Mouse (Mus musculus): ENCODE results near the gene Tbcd.

The Tbcd gene

DNA sequence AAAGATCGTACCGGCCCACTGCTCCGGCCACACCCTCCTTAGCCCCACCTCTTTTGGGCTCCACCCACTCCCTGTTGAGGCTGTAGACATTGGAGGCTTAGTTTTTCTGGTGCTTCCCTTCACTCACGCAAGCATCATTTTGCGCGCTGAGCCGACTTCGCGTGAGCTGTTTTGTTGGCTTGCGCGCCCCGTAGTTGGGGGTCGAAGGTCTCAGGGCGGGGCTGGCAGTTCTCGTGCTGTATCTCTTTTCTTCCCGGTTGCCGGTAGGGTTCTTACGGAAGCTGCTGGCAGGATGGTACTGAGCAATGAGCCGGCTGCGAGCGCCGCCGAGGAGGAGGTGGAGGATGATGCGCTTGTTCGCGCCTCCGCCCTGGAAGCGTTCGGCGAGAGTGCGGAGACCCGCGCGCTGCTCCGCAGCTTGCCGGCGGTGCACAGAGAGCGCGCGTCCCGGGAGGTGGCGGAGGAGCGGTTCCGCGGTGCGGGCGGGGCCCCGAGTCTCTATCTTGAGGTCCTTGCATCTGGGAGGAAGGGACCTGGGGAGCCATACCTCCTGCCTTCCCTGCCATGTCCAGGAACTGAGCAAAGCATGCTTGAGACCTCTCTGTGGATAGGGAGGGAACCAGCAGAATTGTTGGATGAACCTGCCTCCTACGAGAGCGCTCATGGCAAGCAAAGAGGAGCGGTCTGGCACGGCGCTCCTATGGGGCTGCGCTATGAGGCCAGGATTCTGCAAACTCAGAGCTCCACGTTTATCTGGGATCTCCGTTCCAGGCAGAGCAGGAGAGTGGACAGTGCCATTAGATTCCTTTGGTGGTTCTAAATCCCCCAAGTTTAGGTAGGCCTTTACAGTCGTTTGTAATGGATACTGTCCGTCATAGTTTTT is at the start of gene Tbcd:
Gene Tbcd (plus strand): TSS at position 197 of the 883 bp plus-strand sequence.
- DNase-seq (ENCODE audit: low read depth): peak; percentile 93

DNA sequence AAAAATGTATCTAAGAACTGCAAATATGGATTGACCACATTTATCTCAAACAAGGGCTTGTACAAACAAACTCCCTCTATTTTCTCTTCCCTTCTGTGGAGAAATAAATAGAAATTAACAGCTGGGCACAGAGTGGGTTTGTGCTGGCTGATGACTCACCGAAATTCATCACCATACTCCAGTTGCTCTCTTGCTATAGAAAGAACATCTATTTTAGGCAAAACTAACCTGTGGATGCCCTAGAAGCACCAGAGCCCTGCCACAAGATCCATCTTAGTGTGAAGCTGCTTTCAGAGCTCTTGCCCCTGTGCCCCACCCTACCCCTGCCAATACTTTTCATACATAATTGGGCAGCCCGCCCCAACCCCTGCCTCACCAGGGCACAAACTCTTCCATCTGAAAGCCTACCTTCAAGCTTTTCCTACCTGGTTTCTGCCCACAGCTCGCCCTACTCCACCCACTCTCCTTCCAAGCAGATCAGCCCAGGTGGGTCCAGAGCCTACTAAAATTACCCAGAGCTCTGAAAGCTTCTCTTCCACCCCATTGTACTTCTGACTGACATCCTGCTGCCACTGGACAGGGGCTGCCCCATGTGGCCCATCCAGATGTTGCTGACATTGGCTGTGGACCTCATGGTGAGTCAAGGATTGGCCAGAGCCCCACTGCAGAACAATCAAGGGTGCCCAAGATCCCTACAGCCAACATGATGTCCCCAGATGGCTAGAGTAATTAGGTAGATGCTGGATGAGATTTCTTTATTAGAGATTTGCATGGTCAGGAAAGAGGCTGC is 44.2 kb upstream of the Tbcd start:
- DNase-seq (ENCODE audit: low read depth): no peak

DNA sequence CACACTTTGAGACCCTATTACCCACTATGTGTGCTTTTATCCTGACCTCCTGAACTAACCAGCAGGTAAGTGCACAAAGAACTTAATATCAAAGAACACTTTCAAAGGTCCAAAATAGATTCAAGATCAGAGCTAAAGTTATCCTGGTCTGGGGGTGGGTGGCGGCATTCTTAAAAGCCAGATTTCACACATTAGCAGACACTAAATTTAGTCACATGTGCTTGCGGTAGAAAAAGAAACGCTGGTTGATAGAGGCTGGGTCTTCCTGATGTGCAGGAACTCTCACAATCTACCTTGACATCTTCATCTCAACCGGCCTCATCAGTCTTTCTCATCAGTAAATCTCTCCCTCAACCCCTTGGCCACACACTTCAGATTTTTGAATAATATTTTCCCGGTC is 37.0 kb upstream of the Tbcd start:
- DNase-seq (ENCODE audit: low read depth): no peak

DNA sequence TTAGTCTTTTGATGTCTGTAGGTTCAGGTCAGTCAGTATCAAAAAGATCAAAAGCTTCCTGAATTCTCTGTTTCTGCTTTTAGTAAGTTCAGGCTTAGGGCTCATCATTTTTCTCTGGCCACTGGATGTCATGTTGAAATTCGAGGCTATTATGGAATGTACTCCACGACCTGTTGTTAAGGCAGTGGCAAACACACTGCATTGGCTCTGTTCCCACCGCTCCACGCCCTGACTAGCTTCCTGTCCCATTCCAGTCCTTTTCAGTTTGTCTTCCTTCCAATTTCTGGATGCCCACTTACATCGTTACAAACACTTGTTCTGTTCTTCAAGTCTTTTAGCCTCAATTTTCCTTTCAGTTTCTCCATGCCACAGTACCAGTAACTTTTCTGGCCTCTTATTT is 36.4 kb upstream of the Tbcd start:
- DNase-seq (ENCODE audit: low read depth): no peak

DNA sequence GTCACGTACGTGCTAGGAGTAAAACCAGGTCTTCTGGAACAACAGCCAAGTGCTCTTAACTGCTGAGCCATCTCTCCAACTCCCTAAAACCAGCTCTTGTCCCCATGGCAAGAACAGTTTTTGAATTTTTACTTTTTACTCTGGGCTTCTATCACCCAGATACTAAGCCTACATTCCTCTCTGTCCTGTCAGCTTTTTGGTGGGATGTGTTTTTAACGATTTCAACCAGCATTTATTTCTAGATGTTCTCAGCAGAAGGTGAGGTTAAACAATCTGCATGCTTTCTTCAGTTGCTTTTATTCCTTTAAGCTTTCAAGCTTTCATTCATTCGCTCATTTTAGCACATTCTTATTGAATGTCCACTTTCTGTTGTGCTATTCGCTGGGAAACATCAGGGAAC is 33.8 kb upstream of the Tbcd start:
- no peak for DNase-seq (ENCODE audit: low read depth)

DNA sequence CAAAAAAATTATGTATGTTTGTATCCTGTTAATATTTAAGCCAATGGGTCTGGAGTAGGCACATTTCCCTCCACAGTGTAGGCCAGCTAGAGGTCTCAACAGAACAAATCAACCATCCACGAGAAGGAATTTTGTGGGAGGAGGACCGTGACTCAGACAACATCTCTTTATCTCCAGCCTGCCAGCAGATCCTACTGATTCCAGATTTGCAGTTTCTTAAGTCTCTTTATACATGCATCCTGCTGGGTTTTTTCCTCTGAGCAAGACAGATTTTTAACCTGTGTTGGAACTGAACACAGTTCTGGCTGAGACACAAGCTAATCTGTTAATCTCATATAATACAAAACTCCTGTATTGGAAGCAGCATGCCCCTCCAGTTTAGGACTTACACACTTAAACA is 32.8 kb upstream of the Tbcd start:
- no peak for DNase-seq (ENCODE audit: low read depth)

DNA sequence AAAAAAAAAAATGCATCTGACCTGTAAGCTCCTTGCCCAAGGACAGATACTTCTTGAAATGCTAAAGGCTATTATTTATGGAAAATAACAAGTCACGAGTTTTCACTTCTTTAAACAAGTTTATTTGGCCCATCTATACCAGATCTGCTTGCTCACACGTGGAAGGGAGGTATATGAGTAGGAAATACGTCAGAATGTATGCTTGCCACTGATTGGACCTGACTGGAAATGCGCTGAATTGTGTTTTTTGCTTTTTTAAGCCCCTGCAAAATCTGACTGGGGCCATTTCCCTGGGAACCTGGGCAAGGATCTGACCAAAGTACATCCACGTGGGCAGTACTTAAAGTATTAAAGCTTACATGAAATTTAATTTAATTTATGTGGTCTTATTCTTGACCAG is 31.4 kb upstream of the Tbcd start:
- no peak for DNase-seq (ENCODE audit: low read depth)

DNA sequence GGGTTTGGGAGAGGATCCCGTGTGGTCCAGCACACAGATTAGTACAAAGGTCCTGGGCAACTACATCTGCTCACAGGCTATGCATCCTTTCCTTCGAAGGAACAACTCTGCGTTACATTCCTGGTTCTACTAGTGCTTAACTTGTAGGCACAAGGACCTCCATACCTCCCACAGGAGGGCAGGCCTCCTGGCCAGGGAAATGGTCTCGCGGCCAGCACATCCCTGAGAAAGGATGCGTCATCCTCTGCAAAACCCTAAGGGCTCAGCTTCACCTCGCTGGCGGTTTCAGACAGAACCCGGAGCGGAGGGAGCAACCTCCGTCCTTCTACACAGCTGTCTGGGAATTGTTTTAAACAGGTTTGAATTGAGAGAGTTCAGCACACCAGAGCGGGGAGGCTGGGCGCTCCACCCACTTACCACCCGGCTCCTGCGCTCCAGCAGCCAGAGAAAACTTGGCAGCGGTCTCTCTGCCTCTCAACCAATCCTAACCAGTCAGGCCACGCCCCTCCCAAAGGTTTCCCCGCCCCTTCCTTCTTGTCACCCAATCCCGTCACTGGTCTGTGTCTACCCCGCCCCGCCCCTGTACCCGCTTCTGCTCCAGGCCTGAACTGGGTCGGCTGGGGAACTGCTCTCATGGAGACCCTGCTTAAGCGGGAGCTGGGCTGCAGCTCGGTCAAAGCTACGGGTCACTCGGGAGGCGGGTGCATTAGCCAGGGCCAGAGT is 30.8 kb upstream of the Tbcd start, which contains the start of gene Fn3krp:
Gene Fn3krp (plus strand): TSS at position 572 of the 723 bp plus-strand sequence.
- peak; percentile 99 for DNase-seq (ENCODE audit: low read depth)

DNA sequence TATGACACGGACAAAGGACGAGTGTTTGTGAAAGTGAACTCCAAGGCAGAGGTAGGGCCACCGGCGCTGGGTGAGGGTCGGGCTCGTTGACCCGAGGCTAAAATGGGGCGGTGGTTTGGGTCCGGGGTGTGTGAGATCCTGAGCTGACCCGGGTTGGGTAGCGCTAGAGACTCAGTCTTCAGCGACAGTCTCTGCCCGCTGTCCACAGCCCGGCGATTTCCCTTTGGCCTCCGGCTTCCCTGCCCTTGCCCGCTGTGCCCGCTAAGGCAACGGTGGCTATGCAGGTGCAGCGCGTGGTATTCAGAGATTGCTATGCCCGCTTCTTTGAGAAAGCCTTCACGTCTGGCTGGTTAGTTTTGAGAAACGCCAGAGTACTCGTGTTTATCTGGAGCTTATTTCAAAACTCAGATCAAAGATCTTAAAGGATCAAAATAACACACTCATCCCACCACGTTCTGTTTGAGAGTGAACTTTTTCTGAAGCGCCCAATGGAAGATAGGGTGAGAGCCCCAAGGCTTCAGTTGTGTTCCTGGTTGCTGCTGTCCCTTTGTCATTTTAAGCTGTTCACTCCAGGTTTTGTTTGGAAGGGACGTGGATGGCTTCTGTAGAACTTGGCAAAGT is 30.1 kb upstream of the Tbcd start:
- DNase-seq (ENCODE audit: low read depth): no peak

DNA sequence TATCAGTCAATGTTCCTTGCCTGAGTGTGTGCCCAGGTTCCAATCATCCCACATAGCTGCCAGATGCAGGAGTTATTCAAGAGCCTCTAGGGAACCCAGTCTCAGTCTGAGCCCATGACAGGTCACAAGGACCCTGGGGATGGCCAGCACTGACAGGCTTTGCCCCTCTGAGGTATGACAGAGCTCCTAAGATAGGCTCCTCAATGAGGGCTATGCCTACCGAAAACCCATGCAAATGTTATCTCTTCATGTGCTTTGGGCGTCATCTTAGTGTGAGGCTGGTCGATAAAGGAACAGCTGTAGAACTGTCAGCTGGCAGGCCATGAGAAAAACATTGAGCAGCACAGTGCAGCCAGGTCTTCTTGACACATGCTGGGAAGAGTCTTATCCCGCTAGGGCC is 18.4 kb upstream of the Tbcd start:
- DNase-seq (ENCODE audit: low read depth): no peak

DNA sequence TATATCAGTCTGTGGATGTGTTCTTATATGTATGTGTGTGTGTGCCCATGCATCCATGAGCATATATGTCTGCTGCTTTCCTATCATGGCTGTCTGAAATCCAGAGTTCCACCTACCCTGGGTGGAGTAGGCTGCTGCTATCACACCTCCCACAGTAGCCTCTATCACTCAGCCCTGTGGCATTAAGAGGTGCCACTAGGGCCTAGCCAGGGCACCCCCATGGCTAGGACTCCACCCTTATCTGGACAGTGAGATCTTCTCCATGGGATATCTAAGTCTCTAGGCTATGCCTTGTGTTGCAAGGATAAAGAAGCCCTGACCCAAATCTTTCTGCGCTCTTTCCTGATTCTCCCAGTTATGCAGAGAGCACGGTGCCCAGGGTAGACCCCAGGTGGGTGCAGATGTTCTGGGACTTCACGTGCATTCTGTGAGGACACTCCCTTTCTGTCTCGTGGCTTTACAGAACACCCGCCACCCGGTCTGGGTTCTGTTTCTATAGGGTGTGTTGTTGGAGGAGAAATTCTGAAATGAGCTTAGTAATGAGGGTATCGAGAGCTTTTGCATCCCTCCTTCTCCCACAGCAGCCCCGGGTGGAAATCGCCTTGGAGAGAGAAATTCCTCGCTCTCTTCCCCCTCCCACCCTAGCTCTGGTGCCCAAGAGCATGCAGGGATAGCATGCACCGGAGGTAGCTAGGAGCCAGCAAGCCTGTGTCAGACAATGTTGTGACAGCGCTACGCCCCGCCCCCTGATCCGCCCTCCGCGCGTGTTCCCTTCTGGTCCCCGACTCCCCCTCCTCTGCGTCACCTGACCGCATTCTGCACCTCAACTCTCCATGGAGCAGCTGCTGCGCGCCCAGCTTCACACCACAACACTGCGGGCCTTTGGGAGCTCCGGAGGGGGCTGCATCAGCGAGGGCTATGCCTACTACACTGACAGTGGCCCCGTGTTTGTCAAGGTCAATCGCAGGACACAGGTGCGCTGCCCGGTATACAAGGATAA is 17.3 kb upstream of the Tbcd start, which contains the start of gene Fn3k:
Gene Fn3k (plus strand): TSS at position 758 of the 1,000 bp plus-strand sequence.
- DNase-seq (ENCODE audit: low read depth): peak; percentile 94

DNA sequence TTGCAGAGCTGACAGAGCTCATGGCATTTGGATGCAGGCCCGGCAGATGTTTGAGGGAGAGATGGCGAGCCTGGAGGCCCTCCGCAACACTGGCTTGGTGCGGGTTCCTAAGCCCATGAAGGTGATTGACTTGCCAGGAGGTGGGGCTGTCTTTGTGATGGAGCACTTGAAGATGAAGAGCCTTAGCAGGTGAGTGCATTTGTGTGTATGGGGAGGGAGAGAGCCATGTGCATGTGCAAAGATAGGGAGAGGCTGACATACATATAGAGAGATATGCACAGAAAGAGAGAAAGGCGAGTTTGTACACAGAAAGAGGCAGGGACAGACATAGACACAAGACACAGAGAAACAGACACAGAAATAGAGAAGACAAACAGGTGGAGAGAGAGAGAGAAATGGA is 14.5 kb upstream of the Tbcd start:
- no peak for DNase-seq (ENCODE audit: low read depth)

DNA sequence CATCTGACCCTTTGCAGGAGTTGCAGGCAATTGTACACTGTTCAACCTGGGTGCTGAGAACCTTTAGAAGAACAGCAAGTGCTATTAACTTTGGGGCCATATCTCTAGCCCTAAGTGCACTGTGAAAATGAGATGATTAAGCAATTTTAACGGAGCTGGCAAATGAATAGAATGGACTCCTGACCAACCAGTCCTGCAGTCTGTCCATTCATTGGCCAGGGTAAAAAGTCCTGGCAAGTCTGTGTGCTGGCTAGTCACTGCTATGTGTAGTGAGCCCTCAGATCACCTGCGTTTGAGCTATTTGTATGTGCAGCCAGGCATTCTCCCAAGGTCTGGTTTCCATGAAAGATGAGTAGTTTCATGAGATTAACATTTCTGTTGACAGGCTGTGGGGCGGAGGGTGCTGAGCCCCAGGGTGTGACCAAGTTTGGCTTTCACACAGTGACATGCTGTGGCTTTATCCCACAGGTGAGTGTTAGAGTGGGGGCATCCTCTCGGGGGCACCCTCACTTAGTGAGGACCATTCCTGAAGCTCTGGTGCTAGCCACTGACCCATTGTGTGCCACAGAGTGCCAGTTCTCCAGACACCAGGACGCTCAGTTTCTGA is 12.0 kb upstream of the Tbcd start:
- DNase-seq (ENCODE audit: low read depth): no peak

DNA sequence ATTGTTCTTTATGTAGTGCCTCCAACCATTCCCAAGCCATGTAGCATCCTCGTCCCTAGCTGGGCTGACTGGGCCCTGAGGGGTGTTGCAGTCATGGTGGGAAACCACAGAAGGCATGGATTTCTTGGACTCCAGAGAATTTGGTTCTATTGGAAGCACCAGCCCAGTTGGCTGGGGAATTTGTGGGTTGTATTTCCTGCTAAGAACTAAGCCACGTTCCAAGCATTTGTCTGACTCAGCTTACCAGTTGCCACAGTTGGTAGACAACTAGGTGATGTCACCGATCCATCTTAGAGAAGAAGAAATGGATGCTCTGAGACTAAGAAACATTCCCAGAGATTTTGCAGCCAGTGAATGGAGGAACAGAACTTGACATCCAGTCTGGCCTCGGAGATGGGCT is 10.1 kb upstream of the Tbcd start:
- DNase-seq (ENCODE audit: low read depth): no peak

DNA sequence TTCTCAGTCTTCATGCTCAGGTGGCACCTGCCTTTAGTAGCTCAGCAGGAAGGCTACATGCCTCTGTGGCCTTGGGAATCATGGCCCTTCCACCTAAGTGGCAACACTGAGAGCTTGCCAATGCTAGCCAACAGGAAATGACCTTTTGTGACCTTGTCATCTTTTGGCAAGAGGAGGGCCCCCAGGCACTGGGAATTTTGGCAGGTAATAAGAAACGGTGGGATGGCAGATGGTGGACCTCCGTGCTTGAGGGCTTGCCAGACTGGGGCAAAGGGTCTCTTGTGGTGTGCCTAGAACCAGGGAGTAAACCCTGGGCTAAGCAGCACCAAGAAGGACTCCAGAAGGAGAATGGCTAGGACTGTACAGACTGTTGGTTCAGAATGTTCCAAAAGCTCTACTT is 9.7 kb upstream of the Tbcd start:
- no peak for DNase-seq (ENCODE audit: low read depth)

DNA sequence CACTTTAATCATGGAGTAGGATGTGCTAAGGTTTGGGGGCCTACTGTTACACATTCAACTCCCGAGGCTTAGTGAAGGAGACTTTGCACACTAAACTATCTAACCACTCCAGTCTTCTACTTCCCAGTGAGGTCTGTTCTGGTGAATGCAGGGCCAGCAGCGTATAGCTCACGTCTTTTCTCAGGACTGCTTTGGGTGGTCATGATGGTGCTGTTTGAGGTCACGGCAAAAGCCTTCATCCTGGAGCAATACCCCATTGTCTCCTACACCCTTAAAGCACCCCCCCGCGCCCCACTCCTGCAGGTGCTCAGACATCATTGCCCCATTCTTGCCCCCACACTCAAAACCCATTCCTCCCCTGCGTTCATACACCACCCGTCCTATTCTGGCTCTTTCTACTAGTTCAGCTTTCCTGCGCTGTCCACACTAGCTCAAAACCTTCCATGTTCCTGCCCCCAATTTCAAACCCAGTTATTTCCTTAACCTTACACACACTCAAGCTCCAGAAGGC is 478 bp upstream of the Tbcd start:
- no peak for DNase-seq (ENCODE audit: low read depth)

DNA sequence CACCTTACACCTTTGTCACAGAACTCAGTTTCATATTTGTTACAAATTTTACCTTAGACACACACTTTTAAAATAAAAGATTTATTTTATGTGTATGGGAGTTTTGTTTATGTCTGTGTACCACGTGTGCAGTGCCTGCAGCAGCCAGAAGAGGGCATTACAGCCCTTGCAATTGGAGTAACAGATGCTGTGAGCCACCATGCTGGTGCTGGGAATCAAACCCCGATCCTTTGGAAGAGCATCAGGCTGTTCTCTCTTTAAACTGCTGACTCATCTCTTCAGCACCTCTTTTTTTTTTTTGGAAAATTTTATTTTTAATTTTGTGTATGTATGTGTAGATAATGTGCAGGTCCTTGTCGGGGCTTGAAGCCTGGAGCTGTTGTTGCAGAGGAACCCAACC is 6.1 kb downstream of the Tbcd start:
- no peak for DNase-seq (ENCODE audit: low read depth)

DNA sequence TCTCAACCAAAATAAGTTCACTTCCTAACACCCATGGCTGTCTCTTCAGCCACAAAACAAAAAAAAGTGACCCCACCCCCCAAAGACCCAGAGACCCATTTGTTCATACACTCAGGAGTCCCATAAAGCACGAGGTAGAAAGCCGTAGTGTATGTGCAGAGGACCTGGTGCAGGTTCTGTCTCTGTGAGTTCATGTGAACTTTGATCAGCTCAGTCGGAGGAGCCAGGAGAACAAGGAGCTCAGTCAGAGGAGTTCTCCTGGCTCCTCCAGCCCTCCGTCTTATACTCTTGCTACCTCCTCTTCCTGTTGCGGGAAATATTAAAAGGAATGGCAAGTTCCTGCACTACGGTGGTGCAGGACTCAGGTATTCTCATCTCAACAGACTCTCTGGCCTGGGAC is 15.7 kb downstream of the Tbcd start:
- no peak for DNase-seq (ENCODE audit: low read depth)

DNA sequence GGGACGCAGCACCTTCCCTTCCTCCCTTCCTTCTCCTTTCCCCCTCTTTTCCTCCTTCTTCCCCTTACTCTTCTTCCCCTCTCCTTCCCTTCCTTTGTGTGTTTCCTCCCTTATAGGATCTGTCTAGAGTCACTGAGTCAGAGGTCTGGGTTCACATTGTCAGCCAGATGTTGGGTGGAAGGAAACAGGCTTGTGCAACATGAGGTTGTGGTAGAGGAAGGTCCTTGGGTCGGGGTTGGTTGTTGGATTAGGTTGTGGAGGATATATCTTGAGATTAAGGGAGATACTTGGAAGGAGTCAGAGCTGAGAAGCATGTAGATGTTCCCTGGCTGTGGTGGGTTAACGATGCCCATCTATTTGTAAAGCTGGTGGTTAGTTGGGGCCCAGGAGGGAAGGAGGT is 23.1 kb downstream of the Tbcd start:
- DNase-seq (ENCODE audit: low read depth): no peak

All from naive thymus-derived CD4-positive, alpha-beta T cell, adult 2 months (primary cell).